Mouse (Mus musculus): ENCODE measurements at regions not wholly inside any gene's neighbourhood (a gene's known extent, or its start where the extent isn't known, plus 50 kb on each side); places are given as distances from the start of the nearest gene placed in this dataset.
"Not testable (repeated sequence)": the region's sequence is repeated elsewhere in the genome, so short reads cannot be mapped to it uniquely, and the experiment has no call there.

- DNase-seq (ENCODE audit: low spot score), result no peak
Measured at GRCm38 (mm10) chr17:4425342-4425741, 568.8 kb upstream of the Arid1b start.

DNA sequence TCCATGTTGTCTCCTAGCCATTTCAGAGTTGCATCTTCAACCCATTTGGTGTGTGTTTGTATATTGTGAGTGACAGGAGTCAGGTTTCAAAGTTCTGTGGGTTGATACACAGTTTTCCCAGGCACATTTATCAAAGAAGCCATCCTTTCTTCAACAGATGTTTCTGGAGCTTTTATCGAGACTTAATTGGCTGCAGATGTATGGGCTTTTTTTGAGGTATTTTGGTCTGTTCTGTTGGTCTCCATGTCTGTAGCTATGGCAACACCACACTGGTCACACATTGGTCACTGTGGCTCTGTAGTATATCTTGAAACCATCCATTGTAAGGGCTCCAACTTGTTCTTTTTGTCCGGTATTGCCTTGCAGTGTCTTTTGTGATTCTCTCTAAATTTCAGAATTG is 565.1 kb upstream of the Arid1b start:
- no peak for DNase-seq (ENCODE audit: low spot score)

DNA sequence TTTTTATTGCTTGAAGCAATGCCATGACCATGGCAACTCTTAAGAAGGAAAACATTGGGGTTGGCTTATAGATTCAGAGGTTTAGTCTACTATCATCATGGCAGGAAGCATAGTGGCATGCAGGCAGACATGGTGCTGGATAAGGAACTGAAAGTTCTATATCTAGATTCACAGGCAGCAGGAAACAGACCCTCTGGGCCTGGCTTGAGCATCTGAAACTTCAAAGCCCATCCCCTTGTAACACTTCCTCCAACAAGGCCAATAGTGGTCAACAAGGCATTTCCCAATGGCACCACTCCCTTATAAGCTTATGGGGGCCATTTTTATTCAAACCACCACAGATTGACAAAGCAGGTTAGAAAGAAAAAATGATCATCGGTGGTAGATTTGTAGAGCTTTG is 548.5 kb upstream of the Arid1b start:
- no peak for DNase-seq (ENCODE audit: low spot score)

DNA sequence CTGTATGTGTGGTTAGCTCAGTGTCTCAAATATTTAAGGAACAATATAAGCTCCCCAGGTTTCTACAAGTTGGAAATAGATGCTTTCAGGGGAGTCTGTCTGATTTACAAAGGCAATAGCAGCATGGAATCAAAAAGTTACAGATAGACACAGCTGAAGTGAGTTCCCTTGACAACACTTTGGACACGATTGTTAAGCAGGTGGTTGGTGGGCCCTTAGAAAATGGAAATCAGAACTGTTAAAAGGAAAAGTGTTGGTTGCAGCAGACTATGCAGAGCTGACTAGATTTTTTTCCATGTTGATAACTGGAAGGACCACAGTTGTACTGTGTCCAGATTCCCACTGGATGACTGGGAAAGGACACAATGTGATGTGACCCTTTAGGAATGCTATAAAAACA is 536.6 kb upstream of the Arid1b start:
- DNase-seq (ENCODE audit: low spot score), result no peak

DNA sequence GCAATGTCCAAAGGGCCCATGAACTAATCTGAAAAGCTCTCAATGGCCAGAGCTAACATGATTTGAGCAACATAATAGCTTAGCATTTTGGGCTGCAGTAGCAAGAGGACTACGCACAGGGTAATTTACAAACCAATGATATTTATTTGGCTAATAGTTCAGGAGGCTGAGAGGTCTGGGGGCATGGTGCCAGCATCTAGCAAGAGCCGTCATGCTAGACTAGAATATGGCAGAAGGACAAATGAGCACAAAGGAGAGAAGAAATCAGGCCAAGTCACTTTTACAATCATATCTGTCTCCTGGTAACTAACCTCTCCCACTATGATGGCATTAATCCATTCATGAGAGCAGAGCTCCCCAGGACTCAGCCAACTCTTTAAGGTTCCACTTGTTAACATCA is 532.6 kb upstream of the Arid1b start:
- no peak for DNase-seq (ENCODE audit: low spot score)

- no peak for DNase-seq (ENCODE audit: low spot score)
Measured at GRCm38 (mm10) chr17:4464286-4464880, 529.7 kb upstream of the Arid1b start.

DNA sequence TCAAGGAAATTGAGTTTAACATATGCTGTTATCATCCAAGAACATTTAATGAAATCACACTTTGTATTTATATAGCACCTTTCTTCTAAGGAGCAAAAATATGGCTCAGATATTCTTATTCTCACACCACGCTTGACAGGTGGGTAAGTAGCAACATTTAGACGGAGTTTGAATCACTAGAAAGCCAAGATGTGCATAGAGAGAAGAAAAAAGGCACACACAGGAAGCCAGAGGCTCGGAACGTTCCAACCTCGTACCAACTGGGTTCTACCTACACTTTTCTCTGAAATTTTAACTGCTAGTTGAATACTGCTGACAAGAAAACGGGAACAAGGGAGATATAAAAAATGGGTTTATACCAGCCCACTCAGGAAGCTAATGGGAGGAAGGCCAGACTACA is 528.4 kb upstream of the Arid1b start:
- no peak for DNase-seq (ENCODE audit: low spot score)

GRCm38 (mm10) chr17:4472412-4472811 is 521.7 kb upstream of the Arid1b start:
- DNase-seq (ENCODE audit: low spot score), result no peak

GRCm38 (mm10) chr17:4474350-4474749 is 519.8 kb upstream of the Arid1b start:
- DNase-seq (ENCODE audit: low spot score), result no peak

DNA sequence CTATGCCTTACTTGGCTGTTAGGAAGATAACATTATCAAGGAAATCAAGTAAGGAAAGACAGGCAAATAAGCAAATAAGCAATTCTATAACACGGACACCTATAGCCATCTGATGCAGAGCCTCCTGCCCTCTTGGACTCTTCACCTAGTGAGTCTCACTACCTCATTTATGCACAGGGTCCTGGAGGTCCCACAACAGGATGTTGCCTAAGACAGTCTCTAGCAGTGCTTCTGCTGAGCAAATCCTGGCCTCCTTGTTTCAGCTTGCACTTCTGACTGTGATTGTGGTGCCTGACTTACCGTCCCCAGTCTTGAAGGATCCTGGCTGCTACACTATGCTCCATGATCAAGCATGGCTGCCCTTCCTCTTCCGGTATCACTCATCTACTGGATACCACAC is 518.5 kb upstream of the Arid1b start:
- no peak for DNase-seq (ENCODE audit: low spot score)

DNA sequence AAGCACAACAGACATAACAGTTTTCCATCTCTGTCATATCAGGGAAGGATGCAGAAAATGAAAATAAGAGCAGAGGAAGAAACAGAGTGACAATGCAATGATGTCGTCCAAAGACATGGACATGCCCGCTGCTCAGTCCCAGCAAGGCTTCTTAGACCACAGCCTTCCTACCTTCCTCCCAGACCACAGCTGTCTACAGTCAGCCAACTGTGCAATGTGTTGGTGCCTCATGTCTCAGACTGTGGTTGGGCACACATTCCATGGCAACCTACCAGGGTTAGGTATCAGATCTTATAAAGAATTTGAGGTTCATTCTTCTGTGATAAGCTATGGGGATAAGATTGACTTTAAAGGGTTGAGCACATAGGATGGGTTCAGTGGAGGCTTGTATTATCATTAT is 499.7 kb upstream of the Arid1b start:
- no peak for DNase-seq (ENCODE audit: low spot score)

DNA sequence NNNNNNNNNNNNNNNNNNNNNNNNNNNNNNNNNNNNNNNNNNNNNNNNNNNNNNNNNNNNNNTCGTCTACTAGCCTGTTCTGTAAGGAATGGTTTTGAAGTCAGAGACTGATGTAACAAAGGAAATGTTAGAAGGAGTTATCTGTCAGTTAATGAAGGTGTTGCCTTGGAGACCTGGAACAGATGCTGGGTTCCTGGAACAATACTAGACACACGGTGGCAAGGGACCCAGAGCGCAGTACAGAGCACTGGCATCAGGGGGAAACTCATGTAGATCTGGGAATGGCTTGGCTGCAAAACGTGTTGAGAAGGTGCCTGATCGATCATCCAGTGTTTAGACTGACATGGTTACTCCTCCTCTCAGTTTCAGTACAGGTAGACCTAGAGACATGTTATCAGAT is 493.6 kb upstream of the Arid1b start:
- DNase-seq (ENCODE audit: low spot score), result no peak

DNA sequence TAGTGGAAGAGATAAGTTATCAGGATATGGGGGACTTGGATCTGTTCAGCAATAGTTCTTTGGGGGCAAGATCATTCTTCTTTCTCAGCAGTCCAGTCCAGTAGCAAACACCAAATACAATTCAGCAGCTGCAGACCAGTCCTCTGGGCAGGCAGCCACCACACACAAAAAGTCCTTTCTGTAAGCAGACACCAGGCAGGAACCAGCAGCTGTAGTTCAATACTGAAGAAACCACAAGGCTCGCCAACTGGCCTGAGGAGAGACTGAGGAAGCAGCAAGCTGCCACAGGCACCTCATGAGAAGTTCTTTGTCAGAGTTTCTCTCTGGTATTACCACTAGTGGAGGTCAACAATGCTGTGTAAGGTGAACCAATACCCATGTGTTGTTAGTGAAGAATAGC is 493.1 kb upstream of the Arid1b start:
- no peak for DNase-seq (ENCODE audit: low spot score)

GRCm38 (mm10) chr17:4504951-4505350 is 489.2 kb upstream of the Arid1b start:
- no peak for DNase-seq (ENCODE audit: low spot score)

- DNase-seq (ENCODE audit: low spot score), result no peak
Measured at GRCm38 (mm10) chr17:4509506-4509905, 484.6 kb upstream of the Arid1b start.

- no peak for DNase-seq (ENCODE audit: low spot score)
Measured at GRCm38 (mm10) chr17:4516141-4516540, 478.0 kb upstream of the Arid1b start.

DNA sequence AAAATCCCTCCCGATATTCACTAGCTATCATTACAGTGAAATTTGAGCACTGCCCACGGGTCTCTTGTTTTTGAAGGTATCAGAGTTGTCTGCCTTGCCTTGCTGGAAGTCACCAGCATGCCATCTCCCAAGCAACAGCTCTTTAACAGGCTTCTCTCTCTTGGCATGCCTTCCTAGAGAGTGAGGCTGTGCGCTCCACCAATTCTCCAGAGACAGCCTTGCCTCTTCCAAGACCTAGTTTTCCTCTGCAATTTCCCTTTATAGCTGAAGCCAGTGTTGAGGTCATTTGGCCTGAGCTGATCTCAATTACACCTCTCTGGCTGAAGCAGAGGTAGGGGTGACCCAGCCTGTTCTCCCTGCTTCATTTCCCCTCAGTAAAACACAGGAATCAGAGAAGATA is 477.3 kb upstream of the Arid1b start:
- DNase-seq (ENCODE audit: low spot score), result no peak

GRCm38 (mm10) chr17:4521031-4521430 is 473.1 kb upstream of the Arid1b start:
- DNase-seq (ENCODE audit: low spot score), result no peak

- DNase-seq (ENCODE audit: low spot score), result no peak
Measured at GRCm38 (mm10) chr17:4526466-4526865, 467.7 kb upstream of the Arid1b start.

DNA sequence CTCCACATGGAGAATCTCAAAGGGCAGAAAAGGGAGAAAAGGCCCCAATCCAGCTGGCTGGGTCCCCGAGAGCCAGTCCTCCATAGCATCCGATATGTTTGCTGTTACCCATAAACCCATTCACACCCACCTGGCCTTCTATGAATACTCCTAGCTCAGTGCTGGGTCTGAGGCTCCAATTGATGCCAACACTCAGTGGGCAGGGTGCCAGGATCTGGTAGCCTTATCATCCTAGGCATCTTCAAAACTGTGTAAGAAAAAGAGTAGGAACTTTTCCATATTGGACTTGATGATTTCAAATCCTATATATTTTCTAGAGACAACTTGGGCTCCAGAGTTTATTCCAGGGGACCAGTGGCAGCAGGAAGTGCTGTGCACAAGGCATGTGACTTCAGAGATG is 462.0 kb upstream of the Arid1b start:
- DNase-seq (ENCODE audit: low spot score), result no peak

- no peak for DNase-seq (ENCODE audit: low spot score)
Measured at GRCm38 (mm10) chr17:4540435-4540834, 453.7 kb upstream of the Arid1b start.

GRCm38 (mm10) chr17:4541020-4541743 is 452.9 kb upstream of the Arid1b start:
- DNase-seq (ENCODE audit: low spot score), result no peak

GRCm38 (mm10) chr17:4546579-4546978 is 447.6 kb upstream of the Arid1b start:
- DNase-seq (ENCODE audit: low spot score), result no peak

- not testable (repeated sequence) for DNase-seq (ENCODE audit: low spot score)
Measured at GRCm38 (mm10) chr17:4553026-4553425, 441.1 kb upstream of the Arid1b start.
